Mouse (Mus musculus): ENCODE data around the gene Eprs. TPM values are rescaled to one million over a fixed set of nuclear protein-coding genes. Genes with fewer than 3 reads are reported as not detected.
A peak's percentile ranks its signal among the peaks of the same experiment; 100 is the strongest.

Eprs gene
- polyA plus RNA-seq, 1 experiment = 15.3 TPM

- H3K4me1 ChIP-seq (ENCODE audit: control insufficient read depth, insufficient read depth, low read length) = no peaks in the 10 kb centered on the region
- H3K27ac ChIP-seq (ENCODE audit: control insufficient read depth, insufficient read depth, low read depth, low read length) = no peak overlapping the region
- H3K4me3 ChIP-seq (ENCODE audit: control insufficient read depth, low read depth, low read length) = no peak overlapping the region
- no peaks in the 10 kb centered on the region for H3K27me3 ChIP-seq (ENCODE audit: control insufficient read depth, insufficient read depth, low read length)
- H3K36me3 ChIP-seq (ENCODE audit: control insufficient read depth, insufficient read depth, low read length) = peaks cover 2% of the 10 kb centered on the region
- TF ChIP-seq POLR2A (IDR thresholded peaks at IDR 0.05; ENCODE audit: control insufficient read depth, low read depth, low read length) = no peak
- TF ChIP-seq CTCF (IDR thresholded peaks at IDR 0.05; ENCODE audit: control insufficient read depth, insufficient read depth, insufficient replicate concordance, low read depth, low read length) = no peak
Observed at GRCm38 (mm10) chr1:185343422-185343821, 19.4 kb upstream of the Eprs start.

GRCm38 (mm10) chr1:185346188-185346587, 16.7 kb upstream of the Eprs start:
- H3K27ac ChIP-seq (ENCODE audit: control insufficient read depth, insufficient read depth, low read depth, low read length) = no peak overlapping the region
- H3K36me3 ChIP-seq (ENCODE audit: control insufficient read depth, insufficient read depth, low read length) = peaks cover 2% of the 10 kb centered on the region
- no peak for TF ChIP-seq POLR2A (IDR thresholded peaks at IDR 0.05; ENCODE audit: control insufficient read depth, low read depth, low read length)
- peak; percentile 14; the same call in 1 of the 2 replicates for TF ChIP-seq CTCF (IDR thresholded peaks at IDR 0.05; ENCODE audit: control insufficient read depth, insufficient read depth, insufficient replicate concordance, low read depth, low read length)
- H3K4me1 ChIP-seq (ENCODE audit: control insufficient read depth, insufficient read depth, low read length) = no peaks in the 10 kb centered on the region
- no peak overlapping the region for H3K4me3 ChIP-seq (ENCODE audit: control insufficient read depth, low read depth, low read length)
- no peaks in the 10 kb centered on the region for H3K27me3 ChIP-seq (ENCODE audit: control insufficient read depth, insufficient read depth, low read length)

GRCm38 (mm10) chr1:185349741-185350140, 13.1 kb upstream of the Eprs start:
- Histone ChIP-seq H3K4me1 (ENCODE audit: control insufficient read depth, insufficient read depth, low read length) (no peaks in the 10 kb centered on the region), H3K27ac (ENCODE audit: control insufficient read depth, insufficient read depth, low read depth, low read length) (no peak overlapping the region), H3K4me3 (ENCODE audit: control insufficient read depth, low read depth, low read length) (no peak overlapping the region), H3K36me3 (ENCODE audit: control insufficient read depth, insufficient read depth, low read length) (peaks cover 7% of the 10 kb centered on the region), H3K27me3 (ENCODE audit: control insufficient read depth, insufficient read depth, low read length) (no peaks in the 10 kb centered on the region)
- no peak for TF ChIP-seq CTCF (IDR thresholded peaks at IDR 0.05; ENCODE audit: control insufficient read depth, insufficient read depth, insufficient replicate concordance, low read depth, low read length)
- no peak for TF ChIP-seq POLR2A (IDR thresholded peaks at IDR 0.05; ENCODE audit: control insufficient read depth, low read depth, low read length)

- Histone ChIP-seq H3K27ac (ENCODE audit: control insufficient read depth, insufficient read depth, low read depth, low read length) (no peak overlapping the region), H3K4me1 (ENCODE audit: control insufficient read depth, insufficient read depth, low read length) (no peaks in the 10 kb centered on the region), H3K4me3 (ENCODE audit: control insufficient read depth, low read depth, low read length) (no peak overlapping the region), H3K36me3 (ENCODE audit: control insufficient read depth, insufficient read depth, low read length) (peaks cover 7% of the 10 kb centered on the region), H3K27me3 (ENCODE audit: control insufficient read depth, insufficient read depth, low read length) (no peaks in the 10 kb centered on the region)
- TF ChIP-seq POLR2A (IDR thresholded peaks at IDR 0.05; ENCODE audit: control insufficient read depth, low read depth, low read length) (no peak), CTCF (IDR thresholded peaks at IDR 0.05; ENCODE audit: control insufficient read depth, insufficient read depth, insufficient replicate concordance, low read depth, low read length) (no peak)
Observed at GRCm38 (mm10) chr1:185350611-185351010, 12.2 kb upstream of the Eprs start.

GRCm38 (mm10) chr1:185352151-185352550, 10.7 kb upstream of the Eprs start:
- Histone ChIP-seq H3K4me1 (ENCODE audit: control insufficient read depth, insufficient read depth, low read length) (no peaks in the 10 kb centered on the region), H3K36me3 (ENCODE audit: control insufficient read depth, insufficient read depth, low read length) (peaks cover 5% of the 10 kb centered on the region; the same call in 1 of the 2 replicates), H3K27ac (ENCODE audit: control insufficient read depth, insufficient read depth, low read depth, low read length) (no peak overlapping the region), H3K4me3 (ENCODE audit: control insufficient read depth, low read depth, low read length) (no peak overlapping the region), H3K27me3 (ENCODE audit: control insufficient read depth, insufficient read depth, low read length) (no peaks in the 10 kb centered on the region)
- TF ChIP-seq CTCF (IDR thresholded peaks at IDR 0.05; ENCODE audit: control insufficient read depth, insufficient read depth, insufficient replicate concordance, low read depth, low read length) = no peak
- TF ChIP-seq POLR2A (IDR thresholded peaks at IDR 0.05; ENCODE audit: control insufficient read depth, low read depth, low read length) = no peak

- peaks cover 5% of the 10 kb centered on the region; the same call in 1 of the 2 replicates for H3K36me3 ChIP-seq (ENCODE audit: control insufficient read depth, insufficient read depth, low read length)
Observed at GRCm38 (mm10) chr1:185353351-185353750, 9.5 kb upstream of the Eprs start.

GRCm38 (mm10) chr1:185354731-185355130, 8.1 kb upstream of the Eprs start:
- peaks cover 5% of the 10 kb centered on the region; the same call in 1 of the 2 replicates for H3K36me3 ChIP-seq (ENCODE audit: control insufficient read depth, insufficient read depth, low read length)
- TF ChIP-seq POLR2A (IDR thresholded peaks at IDR 0.05; ENCODE audit: control insufficient read depth, low read depth, low read length) (no peak), CTCF (IDR thresholded peaks at IDR 0.05; ENCODE audit: control insufficient read depth, insufficient read depth, insufficient replicate concordance, low read depth, low read length) (no peak)
- no peaks in the 10 kb centered on the region for H3K4me1 ChIP-seq (ENCODE audit: control insufficient read depth, insufficient read depth, low read length)
- no peak overlapping the region for H3K27ac ChIP-seq (ENCODE audit: control insufficient read depth, insufficient read depth, low read depth, low read length)
- no peak overlapping the region for H3K4me3 ChIP-seq (ENCODE audit: control insufficient read depth, low read depth, low read length)
- no peaks in the 10 kb centered on the region for H3K27me3 ChIP-seq (ENCODE audit: control insufficient read depth, insufficient read depth, low read length)

More at GRCm38 (mm10) chr1:185353351-185353750, 9.5 kb upstream of the Eprs start:
- H3K27ac ChIP-seq (ENCODE audit: control insufficient read depth, insufficient read depth, low read depth, low read length) = no peak overlapping the region
- no peaks in the 10 kb centered on the region for H3K4me1 ChIP-seq (ENCODE audit: control insufficient read depth, insufficient read depth, low read length)
- H3K4me3 ChIP-seq (ENCODE audit: control insufficient read depth, low read depth, low read length) = no peak overlapping the region
- TF ChIP-seq CTCF (IDR thresholded peaks at IDR 0.05; ENCODE audit: control insufficient read depth, insufficient read depth, insufficient replicate concordance, low read depth, low read length) (no peak), POLR2A (IDR thresholded peaks at IDR 0.05; ENCODE audit: control insufficient read depth, low read depth, low read length) (no peak)
- H3K27me3 ChIP-seq (ENCODE audit: control insufficient read depth, insufficient read depth, low read length) = no peaks in the 10 kb centered on the region

- H3K27ac ChIP-seq (ENCODE audit: control insufficient read depth, insufficient read depth, low read depth, low read length) = no peak overlapping the region
- H3K36me3 ChIP-seq (ENCODE audit: control insufficient read depth, insufficient read depth, low read length) = peaks cover 5% of the 10 kb centered on the region; the same call in 1 of the 2 replicates
- TF ChIP-seq CTCF (IDR thresholded peaks at IDR 0.05; ENCODE audit: control insufficient read depth, insufficient read depth, insufficient replicate concordance, low read depth, low read length) (no peak), POLR2A (IDR thresholded peaks at IDR 0.05; ENCODE audit: control insufficient read depth, low read depth, low read length) (no peak)
- H3K27me3 ChIP-seq (ENCODE audit: control insufficient read depth, insufficient read depth, low read length) = no peaks in the 10 kb centered on the region
- H3K4me3 ChIP-seq (ENCODE audit: control insufficient read depth, low read depth, low read length) = no peak overlapping the region
- H3K4me1 ChIP-seq (ENCODE audit: control insufficient read depth, insufficient read depth, low read length) = no peaks in the 10 kb centered on the region
Observed at GRCm38 (mm10) chr1:185356246-185356645, 6.6 kb upstream of the Eprs start.

All from testis, adult 2 months (tissue).